Mouse (Mus musculus) intestine, postnatal 0 days (tissue): ENCODE results near the gene Mthfd1. TPM values are rescaled to one million over a fixed set of nuclear protein-coding genes. Genes with fewer than 3 reads are reported as not detected.

Source experiments
- ATAC-seq: fragments of 200-750 bp; cut with Nextera tagmentation; 2 replicates; pipeline ENCODE4 v1.8.0; 2017; ENCODE audit warnings: mild to moderate bottlenecking, moderate TSS enrichment, moderate library complexity
- H3K27ac ChIP-seq: fragments of 300-500 bp; sonication (generic); 2 replicates; pipeline ENCODE4 v1.5.1; 2014; ENCODE audit warnings: mild to moderate bottlenecking, low read depth, low read length, moderate library complexity
- H3K27me3 ChIP-seq: fragments of 300-500 bp; sonication (generic); replicated peaks from 2 replicates; pipeline ENCODE4 v1.6.1; 2014; ENCODE audit warnings: low read length, mixed read lengths; ENCODE audit not compliant: control insufficient read depth, insufficient read depth
- H3K36me3 ChIP-seq: fragments of 300-500 bp; sonication (generic); 2 replicates; pipeline ENCODE4 v1.6.1; 2014; ENCODE audit warnings: mild to moderate bottlenecking, moderate library complexity; ENCODE audit not compliant: control insufficient read depth, insufficient read depth
- H3K4me1 ChIP-seq: fragments of 300-500 bp; sonication (generic); replicated peaks from 2 replicates; pipeline ENCODE4 v1.6.1; 2014; ENCODE audit warnings: antibody characterized with exemption, low read length, mixed read lengths; ENCODE audit not compliant: control insufficient read depth, insufficient read depth
- H3K4me2 ChIP-seq: fragments of 300-500 bp; sonication (generic); replicated peaks from 2 replicates; pipeline ENCODE4 v1.6.1; 2014; ENCODE audit warnings: low read depth, mild to moderate bottlenecking, moderate library complexity
- H3K4me3 ChIP-seq: fragments of 300-500 bp; sonication (generic); 2 replicates; pipeline ENCODE4 v1.5.1; 2014; ENCODE audit warnings: low read depth, low read length
- H3K9ac ChIP-seq: fragments of 300-500 bp; sonication (generic); 2 replicates; pipeline ENCODE4 v1.6.1; 2014; ENCODE audit warnings: mild to moderate bottlenecking, low read depth, low read length
- H3K9me3 ChIP-seq: fragments of 300-500 bp; sonication (generic); 2 replicates; pipeline ENCODE4 v1.6.1; 2016; ENCODE audit warnings: mixed run types; ENCODE audit not compliant: control insufficient read depth
- CTCF ChIP-seq: sonication (generic); IDR thresholded peaks from 2 replicates; pipeline ENCODE4 v1.5.1; 2016; ENCODE audit warnings: low read depth, mild to moderate bottlenecking, control low read depth, antibody characterized with exemption, moderate library complexity
- WGBS: fragments of 180-500 bp; shearing (Covaris S2); extraction: QIAGEN DNeasy Blood & Tissue Kit; methylation state at CpG from one replicate; pipeline ENCODE4 v1.1.7; 2014; 5-methylcytosine and 5-hydroxymethylcytosine counted together
- polyA plus RNA-seq: library from polyadenylated mRNA; unstranded; fragments of >200 nt; fragmentation: Nextera tagmentation; extraction: Ambion mirVana; gene quantifications from 2 replicates; pipeline ENCODE4 v1.2.1, GENCODE M21; 2015

Mthfd1 gene
- polyA plus RNA-seq, 1 experiment from 2014 or later, result 18.4 TPM

DNA sequence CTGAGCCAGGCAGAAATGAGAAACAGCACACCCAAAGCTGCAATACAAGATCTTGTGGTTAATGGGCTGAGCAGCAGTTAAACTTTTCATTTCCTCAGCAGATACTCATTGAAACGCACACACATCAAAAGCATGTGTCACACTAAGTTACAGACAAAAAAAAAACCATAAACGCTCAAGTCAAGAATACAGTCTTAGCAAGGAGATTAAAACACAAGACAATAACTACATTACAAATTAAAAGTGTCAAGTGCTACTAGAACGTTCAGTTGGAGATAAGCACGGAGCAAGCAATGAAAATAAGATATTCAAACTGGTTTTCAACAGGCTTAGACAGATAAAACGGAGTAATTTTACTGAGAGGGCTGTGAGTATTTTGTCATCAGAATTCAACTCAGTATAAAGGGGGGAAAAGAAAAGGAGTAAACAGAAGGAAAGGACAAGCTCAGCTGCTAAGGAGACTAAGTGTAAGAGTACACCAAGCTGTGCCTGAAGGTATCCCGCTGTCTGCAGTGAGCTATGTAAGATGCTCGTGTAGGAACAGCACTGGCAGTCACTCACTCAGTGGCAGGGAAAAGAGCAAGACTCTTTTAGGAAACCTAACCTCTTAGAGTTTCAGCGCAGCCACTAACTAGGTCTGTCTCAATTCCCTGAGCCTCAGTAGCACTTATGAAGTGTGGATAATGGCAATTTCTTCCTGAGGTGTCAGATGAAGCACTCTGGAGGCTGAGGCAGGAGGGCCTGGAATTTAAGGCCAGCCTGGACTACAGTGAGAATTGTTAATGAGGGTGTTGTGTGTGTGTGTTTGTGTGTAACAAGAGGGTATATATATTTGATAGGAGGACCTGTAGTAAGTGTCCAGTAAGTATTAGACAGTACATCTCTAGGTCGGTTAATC, 106.6 kb downstream of the Mthfd1 start:
- 66% methylated on average over 9 of the region's 9 CpGs for WGBS
- H3K36me3 ChIP-seq, result no peaks in the 10 kb centered on the region
- H3K4me2 ChIP-seq, result no peak overlapping the region
- H3K27me3 ChIP-seq, result no peaks in the 10 kb centered on the region
- H3K4me1 ChIP-seq, result no peaks in the 10 kb centered on the region
- TF ChIP-seq CTCF, result no peak
- no peak overlapping the region for H3K9ac ChIP-seq
- no peak for ATAC-seq
- H3K27ac ChIP-seq, result no peak overlapping the region
- H3K9me3 ChIP-seq, result no peaks in the 10 kb centered on the region
- no peak overlapping the region for H3K4me3 ChIP-seq

DNA sequence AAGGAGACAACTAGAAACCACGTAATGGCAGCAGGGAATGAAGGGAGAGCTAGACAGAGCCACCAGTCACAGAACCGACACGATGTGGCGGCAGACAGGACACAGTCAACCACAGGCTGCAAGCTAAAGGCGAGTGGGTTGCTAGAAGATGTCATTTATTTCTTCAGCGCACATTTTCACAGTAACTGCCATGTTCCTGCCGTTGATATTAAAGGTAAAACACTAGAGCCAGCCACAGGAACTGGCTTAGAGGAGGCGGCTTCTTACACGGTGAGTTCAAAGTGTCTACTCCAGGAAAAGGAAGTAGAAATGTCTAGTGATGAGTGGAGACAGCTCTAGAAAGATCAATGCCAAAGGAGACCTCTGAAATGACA, 107.2 kb downstream of the Mthfd1 start:
- H3K4me2 ChIP-seq, result no peak overlapping the region
- no peak overlapping the region for H3K4me3 ChIP-seq
- ATAC-seq, result no peak
- H3K9ac ChIP-seq, result no peak overlapping the region
- H3K9me3 ChIP-seq, result no peaks in the 10 kb centered on the region
- no peaks in the 10 kb centered on the region for H3K4me1 ChIP-seq
- WGBS, result 73% methylated on average over 9 of the region's 9 CpGs
- no peaks in the 10 kb centered on the region for H3K27me3 ChIP-seq
- no peak overlapping the region for H3K27ac ChIP-seq
- no peaks in the 10 kb centered on the region for H3K36me3 ChIP-seq
- TF ChIP-seq CTCF, result no peak

GRCm38 (mm10) chr12:76366276-76366675, 111.2 kb downstream of the Mthfd1 start:
- H3K36me3 ChIP-seq, result no peaks in the 10 kb centered on the region
- H3K9ac ChIP-seq, result no peak overlapping the region
- H3K4me1 ChIP-seq, result no peaks in the 10 kb centered on the region; the same call in 1 of the 2 replicates
- 77% methylated on average over 3 of the region's 3 CpGs for WGBS
- ATAC-seq, result no peak
- TF ChIP-seq CTCF, result no peak
- H3K4me2 ChIP-seq, result no peak overlapping the region
- no peak overlapping the region for H3K27ac ChIP-seq
- H3K9me3 ChIP-seq, result no peaks in the 10 kb centered on the region
- H3K4me3 ChIP-seq, result no peak overlapping the region
- H3K27me3 ChIP-seq, result no peaks in the 10 kb centered on the region

DNA sequence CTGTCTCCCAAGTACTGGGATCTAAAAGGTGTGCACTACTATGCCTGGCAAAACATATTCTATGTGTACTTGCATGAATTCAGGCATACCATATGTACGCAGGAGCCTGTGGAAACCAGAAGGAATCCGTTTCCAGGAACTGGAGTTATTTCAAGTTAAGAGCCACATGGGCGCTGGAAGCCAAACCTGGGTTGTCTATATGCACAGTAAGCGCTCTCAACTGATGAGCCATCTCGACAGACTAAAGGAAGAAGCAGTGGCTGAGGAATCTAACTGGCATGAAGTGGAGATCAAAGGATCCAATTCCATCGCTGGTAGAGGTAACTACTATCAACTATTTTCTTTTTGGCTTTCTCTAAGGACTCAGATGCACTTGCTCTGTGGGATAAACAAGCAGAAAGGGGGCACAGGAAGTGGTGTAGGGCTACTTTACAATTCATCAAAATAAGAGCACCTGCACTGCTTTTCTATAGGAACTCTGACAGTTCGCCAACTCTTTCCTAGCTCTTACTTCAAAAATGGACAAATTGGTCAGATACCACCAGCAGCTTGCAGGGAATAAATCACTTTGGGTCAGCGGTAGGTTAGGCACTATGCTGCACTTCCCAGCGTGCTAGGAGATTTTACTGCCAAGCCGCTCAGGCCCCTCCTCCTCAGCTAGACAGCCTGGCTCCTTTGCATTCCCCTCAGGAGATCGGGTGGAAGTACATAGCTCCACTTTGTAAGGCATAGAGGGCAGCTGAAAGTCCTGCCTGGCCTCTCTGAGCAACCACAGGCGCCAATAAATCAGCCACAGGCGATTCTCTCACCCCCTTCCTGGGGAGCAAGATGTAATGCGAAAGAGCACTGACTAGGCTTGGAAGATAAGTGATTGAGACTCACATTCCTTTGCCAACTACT, 112.2 kb downstream of the Mthfd1 start:
- WGBS, result 35% methylated on average over 14 of the region's 14 CpGs
- H3K27me3 ChIP-seq, result no peaks in the 10 kb centered on the region
- no peak for TF ChIP-seq CTCF
- no peak for ATAC-seq
- H3K27ac ChIP-seq, result no peak overlapping the region
- H3K4me1 ChIP-seq, result peaks cover 3% of the 10 kb centered on the region; the same call in 1 of the 2 replicates
- no peak overlapping the region for H3K4me3 ChIP-seq
- no peaks in the 10 kb centered on the region for H3K9me3 ChIP-seq
- no peaks in the 10 kb centered on the region for H3K36me3 ChIP-seq
- H3K9ac ChIP-seq, result no peak overlapping the region
- H3K4me2 ChIP-seq, result peak overlapping the region; percentile 75

- no peaks in the 10 kb centered on the region for H3K36me3 ChIP-seq
- H3K9me3 ChIP-seq, result no peaks in the 10 kb centered on the region
- WGBS, result 21% methylated on average over 9 of the region's 9 CpGs
- no peak for TF ChIP-seq CTCF
- no peak for ATAC-seq
- H3K4me1 ChIP-seq, result peaks cover 6% of the 10 kb centered on the region; the same call in 1 of the 2 replicates
- peak overlapping the region; percentile 96 for H3K9ac ChIP-seq
- H3K4me3 ChIP-seq, result peak overlapping the region; percentile 97
- H3K27me3 ChIP-seq, result no peaks in the 10 kb centered on the region
- no peak overlapping the region for H3K27ac ChIP-seq
- H3K4me2 ChIP-seq, result peak overlapping the region; percentile 75
These were observed 113.2 kb downstream of the Mthfd1 start for GRCm38 (mm10) chr12:76368201-76368789.

GRCm38 (mm10) chr12:76368790-76369205, 113.7 kb downstream of the Mthfd1 start:
- Histone ChIP-seq H3K27ac (peak overlapping the region; percentile 99), H3K36me3 (no peaks in the 10 kb centered on the region), H3K4me1 (peaks cover 6% of the 10 kb centered on the region; the same call in 1 of the 2 replicates), H3K27me3 (no peaks in the 10 kb centered on the region), H3K9me3 (no peaks in the 10 kb centered on the region), H3K9ac (peak overlapping the region; percentile 96), H3K4me2 (peak overlapping the region; percentile 75), H3K4me3 (peak overlapping the region; percentile 97)
- TF ChIP-seq CTCF, result no peak
- ATAC-seq, result peak; percentile 16
- WGBS, result under 1% methylated on average over 26 of the region's 26 CpGs

Other genes starting within 250 kb of the Mthfd1 start
- not detected in 2 replicates for gene Esr2, start 78.0 kb upstream of the Mthfd1 start, polyA plus RNA-seq
- gene Tex21, start 8.6 kb upstream of the Mthfd1 start, polyA plus RNA-seq, result not detected in 2 replicates
- gene Akap5, start 69.6 kb downstream of the Mthfd1 start, polyA plus RNA-seq, result 0.85 and 1.1 TPM in 2 replicates
- gene Zbtb25, start 114.3 kb downstream of the Mthfd1 start, polyA plus RNA-seq, result 4.3 and 5.2 TPM in 2 replicates
- gene Zbtb1, start 115.0 kb downstream of the Mthfd1 start, polyA plus RNA-seq, result 3.3 and 3.4 TPM in 2 replicates
- 16.9 and 23.5 TPM in 2 replicates for gene Hspa2, start 148.9 kb downstream of the Mthfd1 start, polyA plus RNA-seq
- gene Ppp1r36, start 162.2 kb downstream of the Mthfd1 start, polyA plus RNA-seq, result 0.90 and 1.1 TPM in 2 replicates